In the genomic region with DNA sequence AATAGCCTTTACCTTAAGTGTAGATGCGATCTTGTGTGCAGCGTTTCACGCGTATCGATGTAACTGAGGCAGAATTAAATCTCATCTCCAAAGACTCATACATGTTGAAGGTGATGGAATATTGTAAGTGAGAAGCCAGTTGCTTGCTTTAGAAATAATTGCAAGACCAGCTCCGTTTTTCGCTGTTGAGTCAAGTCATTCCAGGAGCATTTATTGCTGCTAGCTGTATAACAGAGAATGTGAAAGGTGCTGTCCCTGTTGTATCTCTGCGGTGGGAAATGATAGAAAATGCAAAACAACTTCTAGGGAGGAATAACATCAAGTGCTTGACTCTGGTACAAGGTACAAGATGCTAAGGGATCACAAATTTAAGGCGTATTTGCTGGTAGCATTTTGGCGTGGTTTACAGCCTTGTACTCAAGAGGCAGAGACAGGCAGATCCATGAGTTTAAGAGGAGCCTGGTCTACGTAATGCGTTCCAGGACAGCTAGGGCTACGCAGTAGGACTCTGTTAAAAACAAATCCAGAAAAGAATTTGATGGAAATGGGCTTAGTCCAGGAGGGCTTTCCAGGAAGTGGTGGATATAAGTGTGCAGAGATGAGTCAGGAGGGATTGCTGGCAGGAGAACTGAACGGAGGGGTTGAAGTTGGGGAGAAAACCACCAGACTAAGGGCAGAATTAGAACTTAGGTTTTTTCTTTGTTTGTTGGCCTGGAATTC, we compare ENCODE assay signal across 8 mouse cellular contexts. TPM values are rescaled to one million over a fixed set of nuclear protein-coding genes. Genes with fewer than 3 reads are reported as not detected.
DNase-seq lines count a peak whose midpoint lies in the region; ATAC-seq lines count a peak whose summit lies in the region.

No protein-coding gene starts in this region.

- no peak for DNase-seq in frontal cortex, postnatal 10 days (ENCODE audit: low spot score in 2 of 2)
- peak; percentile 57 for DNase-seq in A20 (ENCODE audit: low read depth, low spot score)
- DNase-seq in forebrain, embryonic 11.5 days (ENCODE audit: low spot score), result no peak
- no peak for DNase-seq in ovary, postnatal 14 days (ENCODE audit: low spot score)
- no peak for DNase-seq in thymus, postnatal 0 days (ENCODE audit: low spot score)
- no peak for DNase-seq in retina, postnatal 1 day

- H3K9ac ChIP-seq in forebrain, embryonic 11.5 days (ENCODE audit: low read length), result peak overlapping the region; percentile 93
- 0 out of 2 replicates have a peak overlapping the region, but pooled peaks have one; percentile 77 for H3K9ac ChIP-seq in liver, embryonic 12.5 days

- H3K4me3 ChIP-seq in forebrain, embryonic 11.5 days (ENCODE audit: low read depth, low read length), result peak overlapping the region; percentile 86
- H3K4me3 ChIP-seq in liver, embryonic 12.5 days, result peak overlapping the region; percentile 75

- 50% methylated on average over 14 of the region's 14 CpGs for WGBS in forebrain, embryonic 11.5 days
- WGBS in liver, embryonic 12.5 days (ENCODE audit: insufficient replicate concordance), result 58% methylated on average over 14 of the region's 14 CpGs

- 0 out of 2 replicates have a peak, but pooled peaks cover 3% of the 10 kb centered on the region for H3K27me3 ChIP-seq in forebrain, embryonic 11.5 days (ENCODE audit: control insufficient read depth, insufficient read depth, low read length)
- H3K27me3 ChIP-seq in liver, embryonic 12.5 days (replicated peaks), result peaks cover 44% of the 10 kb centered on the region

- ATAC-seq in frontal cortex, adult (ENCODE audit: low TSS enrichment), result peak; percentile 17; the same call in 1 of the 2 replicates
- no peak for ATAC-seq in forebrain, embryonic 11.5 days (replicated peaks; ENCODE audit: low FRiP score)
- ATAC-seq in liver, embryonic 12.5 days, result no peak

- H3K4me2 ChIP-seq in forebrain, embryonic 11.5 days (ENCODE audit: low read depth, low read length, severe bottlenecking), result peak overlapping the region; percentile 93
- H3K4me2 ChIP-seq in liver, embryonic 12.5 days, result peak overlapping the region; percentile 99

- no peaks in the 10 kb centered on the region for H3K36me3 ChIP-seq in forebrain, embryonic 11.5 days (ENCODE audit: control insufficient read depth, insufficient read depth, low read length)
- H3K36me3 ChIP-seq in liver, embryonic 12.5 days, result no peaks in the 10 kb centered on the region

- no peak overlapping the region for H3K27ac ChIP-seq in forebrain, embryonic 11.5 days (ENCODE audit: low read depth, low read length)
- H3K27ac ChIP-seq in liver, embryonic 12.5 days, result no peak overlapping the region

- no peaks in the 10 kb centered on the region for H3K9me3 ChIP-seq in forebrain, embryonic 11.5 days (ENCODE audit: control insufficient read depth, low read length)
- no peaks in the 10 kb centered on the region for H3K9me3 ChIP-seq in liver, embryonic 12.5 days (replicated peaks)

- peaks cover 14% of the 10 kb centered on the region for H3K4me1 ChIP-seq in forebrain, embryonic 11.5 days (replicated peaks; ENCODE audit: control insufficient read depth, insufficient read depth, low read length)
- H3K4me1 ChIP-seq in liver, embryonic 12.5 days, result peaks cover 46% of the 10 kb centered on the region

RNA-seq across cellular contexts. Expression of a gene that starts 1.7 kb away (rescaled TPM):
- polyA plus RNA-seq in forebrain, embryonic 11.5 days (2014; fragmentation: Nextera tagmentation; extraction: Ambion mirVana), result 7.9 and 9.5 TPM in 2 replicates
- polyA plus RNA-seq in liver, embryonic 12.5 days (2016; fragmentation: Nextera tagmentation; extraction: Ambion mirVana), result 3.5 and 4.1 TPM in 2 replicates
- 5.9 and 10.0 TPM in 2 replicates for polyA plus RNA-seq in thymus, postnatal 0 days (2015; fragmentation: Nextera tagmentation; extraction: Ambion mirVana)

RNA-seq across cellular contexts. Expression of a gene that starts 43.8 kb away (rescaled TPM):
- polyA plus RNA-seq in forebrain, embryonic 11.5 days (2014; fragmentation: Nextera tagmentation; extraction: Ambion mirVana), result 79.6 and 80.9 TPM in 2 replicates
- 69.5 and 73.2 TPM in 2 replicates for polyA plus RNA-seq in liver, embryonic 12.5 days (2016; fragmentation: Nextera tagmentation; extraction: Ambion mirVana)
- polyA plus RNA-seq in thymus, postnatal 0 days (2015; fragmentation: Nextera tagmentation; extraction: Ambion mirVana), result 69.4 and 70.7 TPM in 2 replicates
